Mouse (Mus musculus): ENCODE measurements around the gene Rps6kb2.

DNA sequence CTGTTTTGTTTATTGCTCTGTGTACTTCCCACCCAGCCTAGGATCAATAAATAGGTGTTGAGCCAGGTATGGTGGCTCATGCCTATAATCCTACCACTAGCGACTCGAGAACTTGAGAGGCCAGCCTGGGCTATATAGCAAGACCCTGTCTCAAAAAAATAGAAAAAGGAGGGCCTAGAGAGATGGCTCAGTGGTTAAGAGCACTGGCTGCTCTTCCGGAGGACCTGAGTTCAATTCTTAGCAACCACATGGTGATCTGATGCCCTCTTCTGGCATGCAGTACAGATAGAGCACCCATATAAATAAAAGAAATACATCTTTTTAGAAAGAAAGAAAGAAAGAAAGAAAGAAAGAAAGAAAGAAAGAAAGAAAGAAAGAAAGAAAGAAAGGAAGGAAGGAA, 40.0 kb upstream of the Rps6kb2 start:
- TF ChIP-seq CTCF (IDR thresholded peaks at IDR 0.05; ENCODE audit: low read depth) (no peak), EP300 (IDR thresholded peaks at IDR 0.05; ENCODE audit: low read depth) (no peak)
